Mouse (Mus musculus): ENCODE measurements around the gene Ccdc93. TPM values are rescaled to one million over a fixed set of nuclear protein-coding genes. Genes with fewer than 3 reads are reported as not detected.
A peak's percentile ranks its signal among the peaks of the same experiment; 100 is the strongest.

Gene Ccdc93
- total RNA-seq (2022): 10 to 100 TPM; 12.9 to 16.1 (median 14.4) TPM

DNA sequence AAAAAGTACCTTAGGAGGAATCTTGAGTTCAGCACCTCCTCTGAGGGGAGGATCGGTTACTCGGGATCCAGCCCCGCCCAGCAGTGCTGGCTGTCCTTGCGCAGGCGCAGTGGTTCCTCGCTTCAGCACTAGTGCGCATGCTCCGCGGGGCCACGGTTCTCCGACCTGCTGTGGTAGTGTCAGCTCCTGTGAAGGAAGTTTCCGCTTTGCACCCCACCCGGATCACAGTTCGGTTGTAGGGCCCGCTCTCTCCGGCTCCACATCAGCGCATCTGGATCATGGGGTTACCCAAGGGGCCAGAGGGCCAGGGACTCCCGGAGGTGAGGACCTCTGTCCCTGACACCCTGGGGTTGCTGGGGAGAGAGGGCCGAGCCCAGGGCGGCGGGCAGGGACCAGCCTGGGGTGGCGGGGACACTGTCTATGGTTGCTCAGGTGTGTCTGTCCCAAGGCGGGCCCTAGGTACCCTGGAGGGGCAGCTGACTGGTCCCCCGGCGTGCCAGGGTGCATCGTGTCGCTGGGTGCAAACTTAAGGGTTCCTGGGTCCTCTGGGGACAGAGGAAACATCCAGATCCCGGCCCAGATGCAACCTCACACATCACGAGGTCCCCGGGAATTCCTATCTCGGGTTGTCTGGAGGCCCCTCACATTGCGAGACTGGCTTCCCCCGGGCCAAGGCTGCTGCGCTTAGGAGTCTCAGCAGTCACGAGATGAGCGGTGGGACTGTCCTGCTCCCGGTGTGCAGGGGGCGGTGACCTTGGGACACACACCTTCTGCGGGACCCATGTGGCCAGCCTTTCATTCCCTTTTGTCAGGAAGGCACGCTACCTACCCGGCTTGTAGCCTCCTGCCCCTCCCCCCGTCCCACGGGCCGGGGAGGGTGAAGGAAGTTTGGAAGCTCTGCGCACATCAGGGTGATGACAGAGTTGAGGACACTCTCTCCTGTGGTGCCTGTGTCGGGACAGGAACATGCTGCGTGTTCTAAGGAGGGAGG, at the start of gene Ccdc93:
Ccdc93 (plus strand) TSS at position 112 of the 991 bp plus-strand sequence.
- peak; percentile 100 for DNase-seq (ENCODE audit: low spot score)

- DNase-seq (ENCODE audit: low spot score): no peak
Observed at GRCm38 (mm10) chr1:121381562-121381961, 49.3 kb upstream of the Ccdc93 start.

GRCm38 (mm10) chr1:121388312-121388711, 42.5 kb upstream of the Ccdc93 start:
- no peak for DNase-seq (ENCODE audit: low spot score)

GRCm38 (mm10) chr1:121388732-121389131, 42.1 kb upstream of the Ccdc93 start:
- no peak for DNase-seq (ENCODE audit: low spot score)

DNA sequence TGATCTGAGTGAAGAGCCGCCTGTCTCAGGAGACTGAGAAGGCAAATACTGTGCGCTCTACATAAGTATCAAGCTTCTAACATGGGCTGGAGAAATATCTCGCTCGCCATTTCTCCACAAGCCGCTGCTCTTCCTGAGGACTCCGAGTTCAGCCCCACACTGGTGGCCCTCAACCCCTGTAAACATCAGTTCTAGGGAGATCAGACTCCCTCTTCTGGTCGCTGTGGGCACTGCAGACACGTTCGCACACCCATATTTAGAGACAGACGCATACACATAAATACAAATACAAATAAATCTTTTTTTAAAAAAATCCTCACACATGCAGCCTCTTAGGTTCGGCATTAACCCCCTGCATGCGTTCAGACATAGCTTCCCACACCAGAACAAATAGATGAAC, 41.3 kb upstream of the Ccdc93 start:
- DNase-seq (ENCODE audit: low spot score): no peak

DNA sequence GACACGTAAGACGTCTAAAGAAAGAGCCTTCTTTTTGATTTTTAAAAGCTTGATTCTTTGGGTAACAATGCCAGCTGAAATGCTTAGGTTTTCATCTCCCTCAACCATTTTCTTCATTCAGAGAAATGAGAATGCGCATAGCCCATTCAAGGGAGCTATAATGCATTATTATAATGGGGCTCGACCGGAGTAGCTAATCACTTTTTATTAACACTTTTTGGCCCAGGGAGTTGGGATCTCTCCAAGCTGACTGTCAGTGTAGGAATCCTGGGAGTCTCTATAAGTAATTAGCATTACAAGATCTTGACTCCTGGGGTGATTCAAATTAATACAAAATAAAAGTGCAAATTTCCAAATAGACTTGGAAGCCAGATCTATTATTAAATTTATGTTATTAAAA, 40.8 kb upstream of the Ccdc93 start:
- DNase-seq (ENCODE audit: low spot score): no peak

- no peak for DNase-seq (ENCODE audit: low spot score)
Observed at GRCm38 (mm10) chr1:121390421-121390820, 40.4 kb upstream of the Ccdc93 start.

DNA sequence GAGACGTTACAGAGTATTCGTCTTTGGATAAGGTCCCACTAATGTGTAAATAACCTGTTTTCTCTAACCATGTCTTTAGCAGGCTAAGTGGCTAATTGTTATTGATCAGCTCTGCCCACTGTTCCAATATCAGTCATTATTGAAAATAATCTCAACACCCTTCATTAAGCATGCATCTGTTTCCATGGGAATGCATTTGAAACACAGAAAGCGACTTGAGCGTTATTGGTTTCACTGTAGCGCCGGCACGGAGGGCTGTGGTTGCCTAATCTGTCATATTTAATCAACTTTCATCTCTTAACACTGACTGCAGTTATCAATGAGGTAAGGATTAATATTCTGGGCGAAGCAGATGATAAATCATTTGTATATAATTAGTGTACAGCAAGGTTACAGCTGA, 40.0 kb upstream of the Ccdc93 start:
- DNase-seq (ENCODE audit: low spot score): no peak

GRCm38 (mm10) chr1:121393117-121393516, 37.7 kb upstream of the Ccdc93 start:
- no peak for DNase-seq (ENCODE audit: low spot score)

DNA sequence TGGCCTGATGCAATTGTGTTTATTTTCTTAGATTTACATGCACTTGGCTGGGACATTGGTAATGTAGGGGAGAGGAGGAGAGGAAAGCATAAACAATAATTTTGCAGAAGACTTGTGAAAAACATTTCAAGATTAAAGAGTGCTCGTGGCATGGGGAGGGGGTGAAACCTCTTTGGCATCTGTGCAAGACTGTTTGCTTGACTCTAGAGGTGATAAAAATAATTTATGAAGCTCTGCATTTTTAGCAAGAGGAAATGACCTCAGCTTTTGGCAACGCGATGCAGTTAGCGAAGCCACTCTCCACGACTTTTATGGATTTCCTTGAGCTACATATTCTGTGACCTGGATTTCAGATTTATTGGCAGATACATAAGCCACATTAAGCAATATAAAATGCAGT, 36.1 kb upstream of the Ccdc93 start:
- peak; percentile 3 for DNase-seq (ENCODE audit: low spot score)

GRCm38 (mm10) chr1:121396501-121396900, 34.3 kb upstream of the Ccdc93 start:
- no peak for DNase-seq (ENCODE audit: low spot score)

DNA sequence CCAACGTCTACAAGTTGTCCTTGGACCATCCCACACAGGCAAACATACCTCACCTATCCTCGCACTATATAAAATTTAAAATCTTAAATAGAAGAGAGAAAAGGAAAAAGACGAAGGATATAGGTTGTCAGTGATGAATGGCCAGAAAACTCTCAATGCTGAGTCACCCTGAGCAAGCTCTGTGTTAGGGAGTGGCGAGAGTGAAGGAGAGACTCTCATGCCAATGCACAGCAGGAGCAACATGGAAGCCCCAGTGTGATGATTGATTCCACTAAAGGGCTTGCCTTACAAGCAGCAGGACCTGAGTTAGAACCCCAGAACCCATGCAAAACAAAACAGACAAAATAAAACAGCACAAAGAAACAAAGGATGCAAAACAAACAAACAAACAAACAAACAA, 32.6 kb upstream of the Ccdc93 start:
- no peak for DNase-seq (ENCODE audit: low spot score)

GRCm38 (mm10) chr1:121398986-121399881, 31.6 kb upstream of the Ccdc93 start:
- peak; percentile 7 for DNase-seq (ENCODE audit: low spot score)

GRCm38 (mm10) chr1:121400243-121400642, 30.6 kb upstream of the Ccdc93 start:
- peak; percentile 43 for DNase-seq (ENCODE audit: low spot score)

GRCm38 (mm10) chr1:121419084-121419483, 11.8 kb upstream of the Ccdc93 start:
- no peak for DNase-seq (ENCODE audit: low spot score)

DNA sequence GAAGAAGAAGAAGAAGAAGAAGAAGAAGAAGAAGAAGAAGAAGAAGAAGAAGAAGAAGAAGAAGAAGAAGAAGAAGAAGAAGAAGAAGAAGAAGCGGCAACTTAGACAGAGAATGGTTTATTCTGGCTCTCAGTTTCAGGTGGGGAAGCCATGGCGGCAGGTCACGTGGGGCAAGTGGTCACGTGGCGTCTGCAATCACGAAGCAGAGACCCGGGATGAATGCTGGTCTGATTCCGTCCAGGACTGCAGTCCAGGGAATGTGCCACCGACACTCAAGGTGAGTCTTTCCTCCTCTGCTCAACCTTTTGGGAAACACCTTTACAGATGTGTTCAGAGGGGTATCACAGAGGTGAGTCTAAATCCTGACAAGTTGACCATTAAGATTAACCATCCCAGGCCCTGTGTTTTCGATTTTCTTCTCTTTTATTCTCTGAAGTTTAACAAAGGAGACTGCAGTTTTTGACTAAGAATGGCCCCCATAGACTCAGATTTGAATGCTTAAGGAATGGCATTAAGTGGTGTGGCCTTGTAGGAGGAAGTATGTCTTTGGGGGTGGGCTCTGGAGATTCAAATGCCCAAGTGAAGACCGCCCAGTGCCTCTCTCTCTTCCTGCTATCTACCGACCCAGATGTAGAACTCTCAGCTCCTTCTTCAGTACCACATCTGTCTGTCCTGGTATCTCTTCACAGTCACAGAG, 11.1 kb upstream of the Ccdc93 start:
- no peak for DNase-seq (ENCODE audit: low spot score)

DNA sequence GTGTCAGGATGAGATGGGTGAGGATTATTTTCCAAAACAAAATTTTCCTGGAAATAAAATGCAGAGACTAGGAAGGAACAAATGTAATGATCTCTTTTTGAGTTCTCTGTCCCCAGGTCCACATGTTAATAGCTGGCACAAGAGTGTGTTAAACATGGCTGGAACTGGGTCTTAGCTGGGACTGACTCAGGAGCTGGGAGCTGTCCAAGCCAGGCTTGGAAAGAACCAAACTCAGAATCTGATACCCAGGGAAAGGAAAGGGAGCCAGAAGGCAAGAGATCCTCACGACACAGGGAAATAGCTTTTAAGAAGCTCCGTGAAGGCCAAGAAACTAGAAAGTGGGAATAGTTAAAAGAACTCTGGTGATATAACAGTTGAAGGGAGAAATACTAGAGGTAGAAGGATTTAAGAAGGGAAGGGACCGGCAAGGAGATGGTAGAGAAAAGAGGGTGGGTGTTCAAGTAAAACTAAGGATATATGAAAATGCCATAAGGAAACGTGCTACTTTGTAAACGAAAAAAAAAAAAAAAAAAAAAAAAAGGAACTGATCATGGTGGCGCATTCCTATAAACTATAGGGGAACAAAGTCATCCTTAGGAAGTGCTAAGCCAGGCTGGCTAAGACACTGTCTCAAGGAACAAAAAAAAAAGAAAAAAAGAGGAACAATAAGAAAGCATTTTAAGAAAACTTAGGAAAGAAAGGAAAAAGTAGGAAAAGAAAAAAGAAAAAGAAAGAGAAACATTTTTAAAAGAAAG, 489 bp upstream of the Ccdc93 start:
- DNase-seq (ENCODE audit: low spot score): peak; percentile 24

DNA sequence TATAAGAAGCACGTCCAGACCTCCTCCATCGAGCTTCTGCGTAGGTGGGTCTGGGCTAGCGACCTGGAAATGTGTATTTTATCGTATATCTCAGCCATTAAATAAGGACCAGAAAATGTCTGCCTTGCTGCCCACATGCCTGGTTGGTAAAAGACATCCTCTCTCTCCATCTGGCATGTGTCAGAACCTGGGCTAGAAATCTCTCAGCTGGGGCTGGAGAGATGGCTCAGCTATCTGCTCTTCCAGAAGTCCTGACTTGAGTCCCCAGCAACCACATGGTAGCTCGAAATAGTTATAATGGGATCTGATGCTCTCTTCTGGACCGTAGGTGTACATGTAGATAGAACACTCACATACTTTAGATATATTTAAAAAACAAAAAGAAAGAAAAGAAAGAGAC, 5.1 kb downstream of the Ccdc93 start:
- DNase-seq (ENCODE audit: low spot score): no peak

GRCm38 (mm10) chr1:121440535-121441381, 9.9 kb downstream of the Ccdc93 start:
- DNase-seq (ENCODE audit: low spot score): peak; percentile 54

GRCm38 (mm10) chr1:121444147-121444546, 13.3 kb downstream of the Ccdc93 start:
- no peak for DNase-seq (ENCODE audit: low spot score)

All from heart, adult 8-10 months (tissue).